Mouse (Mus musculus): ENCODE results near the gene Ttc30a2.

GRCm38 (mm10) chr2:75938117-75939063, 39.6 kb downstream of the Ttc30a2 start, which contains the start of gene Ttc30b:
- no peak for TF ChIP-seq CTCF (IDR thresholded peaks at IDR 0.05)
- TF ChIP-seq POLR2A (IDR thresholded peaks at IDR 0.05; ENCODE audit: insufficient read depth, low read depth, low read length), result peak; percentile 53
- peak; percentile 9; the same call in 1 of the 2 replicates for TF ChIP-seq EP300 (IDR thresholded peaks at IDR 0.05; ENCODE audit: insufficient read depth, low read depth, low read length)
